Mouse (Mus musculus): ENCODE measurements around the gene Mgat3. TPM values are rescaled to one million over a fixed set of nuclear protein-coding genes. Genes with fewer than 3 reads are reported as not detected.
A peak's percentile ranks its signal among the peaks of the same experiment; 100 is the strongest.

Gene Mgat3
- polyA plus RNA-seq, 1 experiment from 2014 or later = 5.5 TPM

DNA sequence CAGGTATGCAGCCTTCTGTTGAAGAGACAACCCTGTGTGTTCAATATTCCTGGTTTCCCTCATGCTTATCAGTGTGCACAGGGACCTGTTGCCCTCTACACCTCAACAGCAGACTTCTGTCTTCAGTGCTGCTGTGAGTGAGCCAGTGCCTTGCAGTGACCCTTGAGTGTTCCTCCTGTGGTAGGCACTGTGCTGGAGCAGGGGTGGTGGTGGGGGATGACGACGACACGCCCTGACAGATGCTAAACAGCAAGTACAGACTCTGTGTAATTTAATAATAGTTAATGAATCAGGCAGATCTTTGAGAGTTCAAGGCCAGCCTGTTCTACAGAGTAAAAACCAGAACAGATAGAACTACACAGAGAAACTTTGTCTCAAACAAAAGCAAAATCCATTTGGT lies 36.9 kb upstream of the Mgat3 start:
- H3K4me1 ChIP-seq = peaks cover 36% of the 10 kb centered on the region

DNA sequence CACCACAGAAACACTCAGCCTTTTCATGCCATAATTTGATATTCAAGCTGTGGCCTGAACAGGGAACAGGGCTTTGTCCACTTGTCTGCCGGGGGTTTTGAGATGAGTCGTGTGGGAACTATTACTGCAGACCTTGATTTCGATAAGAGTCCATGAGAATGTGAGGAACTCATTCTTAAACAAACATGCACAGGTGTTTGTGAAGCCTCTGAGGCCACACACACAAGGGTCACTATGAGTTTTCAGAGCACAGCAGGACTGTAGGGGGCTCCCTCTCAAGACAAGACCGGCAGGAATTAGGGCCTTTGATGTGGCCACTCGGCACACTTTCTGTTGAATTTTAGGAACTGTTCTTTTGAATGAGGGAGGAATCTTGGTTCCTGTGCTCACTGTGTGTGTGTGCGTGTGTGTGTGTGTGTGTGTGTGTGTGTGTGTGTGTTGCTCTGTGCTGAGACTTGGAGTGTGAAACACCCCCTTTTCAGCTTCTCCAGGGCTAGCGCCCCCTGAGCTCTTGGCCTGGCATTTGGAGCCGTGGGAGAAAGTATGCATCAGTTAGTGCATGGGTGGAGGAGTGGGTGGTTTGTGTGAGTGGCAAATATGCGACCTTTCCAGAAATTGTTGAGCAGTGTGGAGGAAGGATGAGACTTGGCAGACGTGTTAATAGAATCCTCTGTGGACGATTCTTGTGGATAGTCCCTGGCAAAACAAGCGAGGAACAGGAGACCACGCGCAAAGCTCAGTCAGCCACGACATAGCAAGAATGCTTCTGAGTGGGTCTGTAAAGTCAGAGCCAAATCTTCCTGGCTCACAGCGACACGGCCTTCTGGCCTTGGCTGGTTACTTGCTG lies 35.4 kb upstream of the Mgat3 start:
- 56% methylated on average over 17 of the region's 17 CpGs for WGBS
- Histone ChIP-seq H3K27me3 (no peaks in the 10 kb centered on the region), H3K9ac (no peak overlapping the region), H3K4me3 (replicated peaks) (no peak overlapping the region), H3K27ac (replicated peaks) (peak overlapping the region; percentile 48; the same call in 1 of the 2 replicates), H3K4me1 (peaks cover 36% of the 10 kb centered on the region), H3K36me3 (peaks cover 27% of the 10 kb centered on the region), H3K4me2 (replicated peaks) (no peak overlapping the region), H3K9me3 (replicated peaks) (no peaks in the 10 kb centered on the region)
- no peak for ATAC-seq (ENCODE audit: insufficient number of reproducible peaks, low FRiP score, low TSS enrichment, low read depth)

More for the DNA sequence above, 36.9 kb upstream of the Mgat3 start:
- H3K27ac ChIP-seq (replicated peaks) = no peak overlapping the region
- H3K9me3 ChIP-seq (replicated peaks) = no peaks in the 10 kb centered on the region
- H3K36me3 ChIP-seq = peaks cover 16% of the 10 kb centered on the region; the same call in 1 of the 2 replicates
- ATAC-seq (ENCODE audit: insufficient number of reproducible peaks, low FRiP score, low TSS enrichment, low read depth) = no peak
- 83% methylated on average over 3 of the region's 3 CpGs for WGBS
- no peak overlapping the region for H3K4me3 ChIP-seq (replicated peaks)
- H3K9ac ChIP-seq = no peak overlapping the region
- no peaks in the 10 kb centered on the region for H3K27me3 ChIP-seq
- no peak overlapping the region for H3K4me2 ChIP-seq (replicated peaks)

DNA sequence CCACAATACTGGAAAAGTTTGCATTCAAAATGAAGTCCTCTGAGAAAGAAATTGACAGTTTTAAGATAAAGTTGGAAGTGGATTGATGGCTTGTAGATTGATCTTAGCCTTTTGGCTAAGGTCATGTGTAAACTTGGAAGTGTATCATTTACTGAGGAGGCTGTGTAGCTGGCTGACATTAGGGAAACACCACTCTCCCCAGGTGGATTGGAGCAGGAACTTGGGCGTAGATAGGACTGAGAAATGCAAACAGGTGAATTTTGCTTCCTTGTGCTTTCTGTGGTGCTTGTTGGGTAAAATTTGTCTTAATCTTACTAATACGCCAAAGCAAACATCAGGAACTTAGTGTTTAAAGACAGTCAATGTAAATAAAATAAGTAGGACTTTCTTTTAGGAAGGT lies 33.2 kb upstream of the Mgat3 start:
- Histone ChIP-seq H3K9ac (no peak overlapping the region), H3K27ac (replicated peaks) (0 out of 2 replicates have a peak overlapping the region, but pooled peaks have one; percentile 17), H3K4me3 (replicated peaks) (no peak overlapping the region), H3K36me3 (peaks cover 31% of the 10 kb centered on the region), H3K27me3 (no peaks in the 10 kb centered on the region), H3K4me2 (replicated peaks) (no peak overlapping the region), H3K4me1 (peaks cover 20% of the 10 kb centered on the region; the same call in 1 of the 2 replicates), H3K9me3 (replicated peaks) (no peaks in the 10 kb centered on the region)
- 94% methylated on average over 2 of the region's 2 CpGs for WGBS
- ATAC-seq (ENCODE audit: insufficient number of reproducible peaks, low FRiP score, low TSS enrichment, low read depth) = no peak

DNA sequence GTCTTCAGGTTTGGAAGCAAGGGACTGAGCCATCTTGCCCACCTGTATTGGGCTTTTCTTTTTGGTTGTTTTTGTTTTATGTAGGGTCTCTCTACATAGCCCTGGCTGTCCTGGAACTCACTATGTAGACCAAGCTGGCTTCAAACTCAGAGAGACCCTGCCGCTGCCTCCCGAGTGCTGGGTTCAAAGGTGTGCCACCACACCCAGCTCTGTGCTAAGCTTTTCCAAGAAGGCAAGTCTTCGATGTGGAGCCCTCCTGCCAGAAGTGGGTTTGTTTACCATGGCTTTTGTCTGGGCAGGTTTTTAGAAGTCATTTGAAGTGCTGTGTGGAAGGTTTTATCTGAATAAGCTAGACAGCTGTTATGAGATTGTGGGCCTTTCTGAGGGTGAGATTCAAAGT lies 32.6 kb upstream of the Mgat3 start:
- no peak for ATAC-seq (ENCODE audit: insufficient number of reproducible peaks, low FRiP score, low TSS enrichment, low read depth)
- 91% methylated on average over 3 of the region's 3 CpGs for WGBS
- H3K27ac ChIP-seq (replicated peaks) = no peak overlapping the region
- no peak overlapping the region for H3K9ac ChIP-seq
- H3K9me3 ChIP-seq (replicated peaks) = no peaks in the 10 kb centered on the region
- H3K4me2 ChIP-seq (replicated peaks) = no peak overlapping the region
- H3K36me3 ChIP-seq = peaks cover 32% of the 10 kb centered on the region
- no peaks in the 10 kb centered on the region for H3K27me3 ChIP-seq
- peaks cover 17% of the 10 kb centered on the region; the same call in 1 of the 2 replicates for H3K4me1 ChIP-seq
- H3K4me3 ChIP-seq (replicated peaks) = no peak overlapping the region

DNA sequence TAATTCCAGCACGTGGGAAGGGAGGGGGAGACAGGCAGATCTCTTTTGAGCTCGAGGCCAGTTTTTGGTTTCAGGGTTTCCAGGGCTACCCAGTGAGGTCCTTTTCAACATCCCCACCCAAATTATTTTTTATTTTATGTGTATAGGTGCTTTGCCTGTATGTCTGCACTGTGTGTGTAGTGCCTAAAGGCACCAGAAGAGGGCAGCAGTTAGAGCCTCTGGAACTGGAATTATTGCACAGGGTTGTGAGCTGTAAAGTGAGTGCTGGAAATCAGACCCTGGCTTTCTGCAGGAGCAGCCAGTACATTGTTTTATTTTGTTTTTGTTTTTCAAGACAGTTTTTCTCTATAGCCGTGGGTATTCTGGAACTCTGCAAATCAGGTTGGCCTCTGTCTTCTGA lies 31.4 kb upstream of the Mgat3 start:
- no peak overlapping the region for H3K27ac ChIP-seq (replicated peaks)
- H3K4me2 ChIP-seq (replicated peaks) = no peak overlapping the region
- H3K4me1 ChIP-seq = peaks cover 17% of the 10 kb centered on the region; the same call in 1 of the 2 replicates
- H3K4me3 ChIP-seq (replicated peaks) = no peak overlapping the region
- peaks cover 27% of the 10 kb centered on the region for H3K36me3 ChIP-seq
- no peaks in the 10 kb centered on the region for H3K27me3 ChIP-seq
- WGBS = 95% methylated on average over 3 of the region's 3 CpGs
- ATAC-seq (ENCODE audit: insufficient number of reproducible peaks, low FRiP score, low TSS enrichment, low read depth) = no peak
- H3K9ac ChIP-seq = no peak overlapping the region
- no peaks in the 10 kb centered on the region for H3K9me3 ChIP-seq (replicated peaks)

DNA sequence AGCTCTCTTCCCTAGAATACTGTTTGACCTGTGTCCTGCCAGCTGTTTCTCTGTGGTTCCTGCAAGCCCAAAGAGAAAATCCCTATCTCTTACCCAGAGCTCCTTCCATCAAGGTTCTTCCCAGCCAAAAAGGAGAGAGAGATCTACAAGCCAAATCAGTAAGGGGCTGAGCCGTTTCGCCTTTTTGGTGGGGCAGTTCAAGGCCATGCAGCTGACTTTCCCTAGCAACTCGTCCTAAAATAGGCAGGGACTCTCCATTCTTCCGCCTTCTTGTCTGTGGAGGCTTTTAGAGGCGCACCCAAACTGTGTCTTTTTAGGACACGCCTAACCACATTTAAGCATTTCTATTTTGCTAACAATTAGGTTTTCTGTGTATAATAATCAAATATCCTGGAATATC lies 29.8 kb upstream of the Mgat3 start:
- Histone ChIP-seq H3K9me3 (replicated peaks) (no peaks in the 10 kb centered on the region), H3K27me3 (no peaks in the 10 kb centered on the region), H3K27ac (replicated peaks) (no peak overlapping the region), H3K4me1 (peaks cover 4% of the 10 kb centered on the region; the same call in 1 of the 2 replicates), H3K9ac (no peak overlapping the region), H3K36me3 (peaks cover 30% of the 10 kb centered on the region), H3K4me3 (replicated peaks) (no peak overlapping the region), H3K4me2 (replicated peaks) (no peak overlapping the region)
- no peak for ATAC-seq (ENCODE audit: insufficient number of reproducible peaks, low FRiP score, low TSS enrichment, low read depth)
- WGBS = 91% methylated on average over 6 of the region's 6 CpGs

DNA sequence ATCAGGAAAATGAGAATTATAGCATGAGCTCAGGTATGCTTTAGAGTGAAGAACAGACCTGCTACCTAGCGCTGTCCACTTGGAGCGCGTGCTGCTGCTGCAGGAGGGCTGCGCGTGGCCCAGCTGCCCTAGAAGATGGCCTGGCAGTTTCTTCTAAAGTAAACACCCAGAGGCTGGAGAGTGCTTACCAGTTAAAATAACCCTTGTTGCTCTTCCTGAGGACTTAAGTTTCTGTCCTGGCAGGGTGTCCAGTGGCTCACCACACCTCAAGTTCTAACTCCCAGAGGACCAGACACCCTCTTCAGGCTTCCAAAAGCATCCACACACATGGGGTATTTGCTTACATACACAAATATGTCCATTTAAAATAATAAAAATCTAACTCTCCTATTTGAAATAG lies 28.1 kb upstream of the Mgat3 start:
- no peaks in the 10 kb centered on the region for H3K9me3 ChIP-seq (replicated peaks)
- H3K4me2 ChIP-seq (replicated peaks) = no peak overlapping the region
- H3K4me1 ChIP-seq = no peaks in the 10 kb centered on the region; the same call in 1 of the 2 replicates
- ATAC-seq (ENCODE audit: insufficient number of reproducible peaks, low FRiP score, low TSS enrichment, low read depth) = no peak
- 95% methylated on average over 5 of the region's 5 CpGs for WGBS
- H3K27me3 ChIP-seq = no peaks in the 10 kb centered on the region
- H3K36me3 ChIP-seq = peaks cover 38% of the 10 kb centered on the region
- H3K4me3 ChIP-seq (replicated peaks) = no peak overlapping the region
- no peak overlapping the region for H3K27ac ChIP-seq (replicated peaks)
- H3K9ac ChIP-seq = no peak overlapping the region

DNA sequence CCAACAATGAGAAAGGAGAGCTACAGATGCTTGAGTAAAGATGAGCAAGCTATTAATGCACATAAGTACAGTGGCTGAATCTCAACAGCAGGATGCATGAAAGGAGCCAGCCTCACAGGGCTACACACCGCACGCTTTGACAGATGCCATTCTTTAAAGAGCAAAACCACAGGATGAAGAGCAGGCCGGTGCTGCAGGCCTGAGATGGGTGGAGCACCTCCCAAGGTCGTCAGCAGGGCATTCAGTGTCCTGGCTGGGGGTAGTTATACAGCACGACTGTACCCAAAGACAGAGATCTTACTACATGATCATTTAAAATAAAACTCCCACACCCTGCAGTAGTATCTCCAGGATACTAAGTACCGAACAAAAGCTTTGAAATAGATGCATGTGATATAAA lies 27.4 kb upstream of the Mgat3 start:
- Histone ChIP-seq H3K27ac (replicated peaks) (no peak overlapping the region), H3K36me3 (peaks cover 42% of the 10 kb centered on the region), H3K9ac (no peak overlapping the region), H3K9me3 (replicated peaks) (no peaks in the 10 kb centered on the region), H3K27me3 (no peaks in the 10 kb centered on the region), H3K4me1 (no peaks in the 10 kb centered on the region; the same call in 1 of the 2 replicates), H3K4me3 (replicated peaks) (no peak overlapping the region), H3K4me2 (replicated peaks) (no peak overlapping the region)
- no peak for ATAC-seq (ENCODE audit: insufficient number of reproducible peaks, low FRiP score, low TSS enrichment, low read depth)
- WGBS = 45% methylated on average over 6 of the region's 6 CpGs

DNA sequence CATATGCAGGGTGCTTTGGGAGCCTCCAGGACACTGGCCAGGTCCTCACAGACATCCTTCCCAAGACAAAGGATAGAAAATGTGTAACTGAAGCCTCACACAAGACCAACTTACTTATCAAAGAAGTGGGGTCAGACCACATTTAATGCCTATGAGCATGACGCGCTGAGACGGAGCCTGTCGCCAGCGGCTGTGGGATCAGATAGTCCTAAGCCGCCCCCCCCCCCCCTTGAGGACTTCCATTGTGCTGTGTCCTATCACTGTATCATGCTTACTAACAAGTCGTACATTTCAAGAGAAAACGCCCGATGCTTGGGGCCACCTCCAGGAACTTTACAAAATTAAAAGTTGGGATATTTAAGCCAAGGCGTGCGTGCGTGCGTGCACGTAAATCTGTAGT lies 26.4 kb upstream of the Mgat3 start:
- Histone ChIP-seq H3K9ac (no peak overlapping the region), H3K27ac (replicated peaks) (no peak overlapping the region), H3K4me2 (replicated peaks) (no peak overlapping the region), H3K36me3 (peaks cover 45% of the 10 kb centered on the region), H3K9me3 (replicated peaks) (no peaks in the 10 kb centered on the region), H3K27me3 (no peaks in the 10 kb centered on the region), H3K4me1 (no peaks in the 10 kb centered on the region; the same call in 1 of the 2 replicates), H3K4me3 (replicated peaks) (no peak overlapping the region)
- ATAC-seq (ENCODE audit: insufficient number of reproducible peaks, low FRiP score, low TSS enrichment, low read depth) = no peak
- 81% methylated on average over 14 of the region's 14 CpGs for WGBS

DNA sequence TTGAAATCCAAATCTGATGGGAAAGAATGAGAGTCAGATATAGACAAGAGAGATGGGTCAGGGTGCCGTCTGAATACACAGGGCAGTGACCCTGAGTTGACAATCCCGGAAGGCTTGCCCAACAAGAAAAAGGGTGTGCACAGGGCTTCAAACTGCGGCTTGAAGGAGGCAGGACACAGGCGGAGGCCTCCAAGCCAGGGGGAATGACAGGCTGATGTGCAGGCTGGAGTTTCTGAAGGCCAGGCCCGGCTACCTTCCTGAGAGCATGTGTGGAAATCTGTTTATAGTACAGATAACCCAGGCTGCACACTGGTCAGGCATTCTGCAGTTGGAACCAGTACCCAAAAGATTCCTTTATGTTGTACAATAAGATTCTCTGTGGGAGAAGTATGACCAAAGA lies 26.0 kb upstream of the Mgat3 start:
- Histone ChIP-seq H3K4me1 (no peaks in the 10 kb centered on the region; the same call in 1 of the 2 replicates), H3K36me3 (peaks cover 46% of the 10 kb centered on the region), H3K27me3 (no peaks in the 10 kb centered on the region), H3K9me3 (replicated peaks) (no peaks in the 10 kb centered on the region), H3K4me2 (replicated peaks) (no peak overlapping the region), H3K4me3 (replicated peaks) (no peak overlapping the region), H3K9ac (no peak overlapping the region), H3K27ac (replicated peaks) (no peak overlapping the region)
- no peak for ATAC-seq (ENCODE audit: insufficient number of reproducible peaks, low FRiP score, low TSS enrichment, low read depth)
- WGBS = 79% methylated on average over 5 of the region's 5 CpGs

DNA sequence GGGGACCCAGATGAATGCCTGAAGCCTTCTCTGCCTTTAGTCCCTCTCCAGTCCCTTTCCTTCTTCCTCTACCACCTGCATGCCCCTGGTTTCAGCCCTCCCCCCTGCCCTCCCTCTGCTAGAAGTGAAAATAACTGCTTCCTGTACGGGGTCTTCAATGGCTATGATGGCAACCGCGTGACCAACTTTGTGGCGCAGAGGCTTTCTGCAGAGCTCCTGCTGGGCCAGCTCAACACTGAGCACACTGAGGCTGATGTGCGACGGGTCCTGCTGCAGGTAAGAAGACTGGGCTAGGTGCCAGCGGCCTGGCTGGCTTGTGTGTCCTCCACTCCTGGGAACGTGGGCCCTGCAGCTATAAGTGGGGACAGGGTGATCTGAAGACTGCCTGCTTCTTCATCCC lies 25.0 kb upstream of the Mgat3 start:
- no peak overlapping the region for H3K27ac ChIP-seq (replicated peaks)
- H3K36me3 ChIP-seq = peaks cover 48% of the 10 kb centered on the region
- no peak overlapping the region for H3K4me3 ChIP-seq (replicated peaks)
- H3K9ac ChIP-seq = no peak overlapping the region
- no peaks in the 10 kb centered on the region for H3K9me3 ChIP-seq (replicated peaks)
- H3K4me2 ChIP-seq (replicated peaks) = no peak overlapping the region
- H3K4me1 ChIP-seq = no peaks in the 10 kb centered on the region; the same call in 1 of the 2 replicates
- ATAC-seq (ENCODE audit: insufficient number of reproducible peaks, low FRiP score, low TSS enrichment, low read depth) = no peak
- 88% methylated on average over 8 of the region's 8 CpGs for WGBS
- no peaks in the 10 kb centered on the region for H3K27me3 ChIP-seq

DNA sequence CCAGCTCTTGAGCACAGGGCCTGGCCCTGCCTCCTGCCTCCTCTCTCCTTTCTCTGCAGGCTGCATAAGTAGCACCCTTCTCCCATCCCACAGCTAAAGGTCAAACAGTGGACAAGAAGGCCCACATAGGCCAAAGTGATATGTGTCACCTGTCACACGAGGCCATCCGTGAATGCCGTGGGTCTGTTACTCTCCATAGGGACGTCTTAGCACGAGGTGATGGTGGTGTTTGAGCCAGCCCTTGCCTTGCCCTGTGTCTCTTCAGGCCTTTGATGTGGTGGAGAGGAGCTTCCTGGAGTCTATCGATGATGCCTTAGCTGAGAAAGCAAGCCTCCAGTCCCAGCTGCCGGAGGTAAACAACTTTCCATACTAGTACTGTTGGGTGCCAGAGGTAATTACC lies 24.0 kb upstream of the Mgat3 start:
- Histone ChIP-seq H3K9ac (no peak overlapping the region), H3K27ac (replicated peaks) (no peak overlapping the region), H3K36me3 (peaks cover 57% of the 10 kb centered on the region), H3K9me3 (replicated peaks) (no peaks in the 10 kb centered on the region), H3K4me1 (no peaks in the 10 kb centered on the region; the same call in 1 of the 2 replicates), H3K4me3 (replicated peaks) (no peak overlapping the region), H3K27me3 (no peaks in the 10 kb centered on the region), H3K4me2 (replicated peaks) (no peak overlapping the region)
- WGBS = 87% methylated on average over 7 of the region's 7 CpGs
- ATAC-seq (ENCODE audit: insufficient number of reproducible peaks, low FRiP score, low TSS enrichment, low read depth) = no peak
